Comparison of ENCODE assay signal across 10 mouse cellular contexts in the genomic region with DNA sequence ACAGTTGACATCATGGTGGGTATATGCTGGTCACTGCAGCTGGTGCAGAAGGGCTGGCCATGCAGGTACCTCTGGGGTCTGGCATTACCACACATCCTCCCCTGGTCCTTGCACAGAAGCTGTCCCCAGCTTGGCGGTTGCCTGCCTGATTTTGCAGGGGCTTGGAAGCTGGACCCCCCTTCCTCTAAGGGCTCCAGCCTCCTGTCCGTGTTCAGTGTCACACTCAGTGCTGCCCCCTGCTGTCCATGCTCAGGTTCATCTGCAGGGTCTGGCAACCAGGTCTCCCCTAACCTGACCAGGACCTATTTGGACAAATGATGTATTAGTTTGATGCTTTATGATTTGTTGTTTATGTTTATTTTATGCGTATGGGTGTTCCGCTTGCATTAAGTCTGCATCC. TPM values are rescaled to one million over a fixed set of nuclear protein-coding genes. Genes with fewer than 3 reads are reported as not detected.
DNase-seq lines count a peak whose midpoint lies in the region; ATAC-seq and TF ChIP-seq lines count a peak whose summit lies in the region.
"Had no signal": no experiment of that assay in that cellular context is flagged by ENCODE, and none has a peak within 500 bp of the region (broad histone marks: within the 10 kb centered on the region; RNA-seq: fewer than 3 reads in every experiment).

No protein-coding gene starts in this region.

- intact Hi-C loops in left cerebral cortex, adult 2 months (cut with DNase I): no loop called here

- H3K4me3 ChIP-seq in cerebellum, adult 2 months (replicated peaks; ENCODE audit: insufficient read depth, low read depth, low read length): no peak overlapping the region
- no peak overlapping the region for H3K4me3 ChIP-seq in left cerebral cortex, adult 2 months
- no peak overlapping the region for H3K4me3 ChIP-seq in small intestine, adult 2 months (ENCODE audit: low read depth, low read length)
- H3K4me3 ChIP-seq: stomach, embryonic 15.5 days had no signal

- H3K27ac ChIP-seq in cerebellum, adult 2 months (ENCODE audit: insufficient read depth, low read length): no peak overlapping the region
- H3K27ac ChIP-seq in left cerebral cortex, adult 2 months: no peak overlapping the region
- H3K27ac ChIP-seq in small intestine, adult 2 months (ENCODE audit: insufficient read depth, low read depth, low read length): no peak overlapping the region
- H3K27ac ChIP-seq: stomach, embryonic 15.5 days had no signal

- TF ChIP-seq POLR2A in cerebellum, adult 2 months (IDR thresholded peaks at IDR 0.05; ENCODE audit: borderline replicate concordance, insufficient read depth, low read length): no peak
- no peak for TF ChIP-seq POLR2A in small intestine, adult 2 months (IDR thresholded peaks at IDR 0.05; ENCODE audit: low read depth, low read length)

- peak; percentile 60; the same call in 1 of the 2 replicates for ATAC-seq in erythroid progenitor cell, adult 5-6 weeks (replicated peaks; ENCODE audit: low FRiP score, poor library complexity, severe bottlenecking)

- peaks cover 22% of the 10 kb centered on the region for H3K36me3 ChIP-seq in small intestine, adult 2 months (ENCODE audit: control insufficient read depth, insufficient read depth, low read length)

- WGBS in cerebellum, adult 2 months: 72% methylated on average over 4 of the region's 4 CpGs
- WGBS in small intestine, adult 2 months: 77% methylated on average over 4 of the region's 4 CpGs

- TF ChIP-seq CTCF in cerebellum, adult 2 months (IDR thresholded peaks at IDR 0.05; ENCODE audit: borderline replicate concordance, insufficient read depth, low read depth, low read length): peak; percentile 68
- peak; percentile 78 for TF ChIP-seq CTCF in left cerebral cortex, adult 2 months (IDR thresholded peaks at IDR 0.05)
- peak; percentile 54; the same call in 1 of the 2 replicates for TF ChIP-seq CTCF in small intestine, adult 2 months (IDR thresholded peaks at IDR 0.05; ENCODE audit: extremely low read depth, insufficient read length, insufficient replicate concordance, low read depth, low read length)

- peak in 1 of 2 experiments; percentile 43 for DNase-seq in cerebellum, adult 2 months
- DNase-seq in cerebellum, adult 11 months: no peak
- DNase-seq in left cerebral cortex, adult 2 months (ENCODE audit: extremely low spot score in 1 of 2, low spot score in 2 of 2): peak; percentile 46 to 49
- no peak for DNase-seq in left cerebral cortex, adult 11 months (ENCODE audit: low spot score)
- peak; percentile 22 to 23 for DNase-seq in adrenal gland, postnatal 4 days (ENCODE audit: low spot score in 2 of 2)
- DNase-seq in lung, adult 18-20 months: peak; percentile 24 to 43

- no peaks in the 10 kb centered on the region for H3K27me3 ChIP-seq in cerebellum, adult 2 months (ENCODE audit: control insufficient read depth, insufficient read depth, low read length)
- no peaks in the 10 kb centered on the region for H3K27me3 ChIP-seq in small intestine, adult 2 months (ENCODE audit: control insufficient read depth, insufficient read depth, low read length)
- H3K27me3 ChIP-seq: stomach, embryonic 15.5 days had no signal

- H3K4me1 ChIP-seq in cerebellum, adult 2 months (ENCODE audit: control insufficient read depth, insufficient read depth, low read length): no peaks in the 10 kb centered on the region
- H3K4me1 ChIP-seq in small intestine, adult 2 months (ENCODE audit: control insufficient read depth, insufficient read depth, insufficient read length, low read length): no peaks in the 10 kb centered on the region
- H3K4me1 ChIP-seq: stomach, embryonic 15.5 days had no signal

RNA-seq across cellular contexts. Expression of a gene that starts 15.2 kb away (rescaled TPM):
- 19.5 and 20.0 TPM in 2 replicates for polyA plus RNA-seq in cerebellum, adult 2 months (2012; rRNA removed)
- total RNA-seq in left cerebral cortex, adult 2 months (2021): 10 to 100 TPM; 10.7 to 12.1 TPM
- 10 to 100 TPM; 27.2 to 29.4 TPM for total RNA-seq in adrenal gland, postnatal 4 days (2021)
- total RNA-seq in erythroid progenitor cell, adult 5-6 weeks (2015; ENCODE audit: low replicate concordance): 14.8 and 18.9 TPM in 2 replicates
- 11.0 and 30.8 TPM in 2 replicates for total RNA-seq in erythroid progenitor cell, adult 5-6 weeks (2017; ENCODE audit: low replicate concordance)
- polyA plus RNA-seq in small intestine, adult 2 months (2012; rRNA removed): 0.23 and 1.4 TPM in 2 replicates

RNA-seq across cellular contexts. Expression of a gene that starts 15.2 kb away (rescaled TPM):
- polyA plus RNA-seq in cerebellum, adult 2 months (2012; rRNA removed): 18.7 and 20.4 TPM in 2 replicates
- 10 to 100 TPM; 21.1 to 22.9 TPM for total RNA-seq in left cerebral cortex, adult 2 months (2021)
- total RNA-seq in adrenal gland, postnatal 4 days (2021): 10 to 100 TPM; 15.3 to 18.5 TPM
- total RNA-seq in erythroid progenitor cell, adult 5-6 weeks (2015; ENCODE audit: low replicate concordance): 1.1 and 2.1 TPM in 2 replicates
- total RNA-seq in erythroid progenitor cell, adult 5-6 weeks (2017; ENCODE audit: low replicate concordance): 3.0 and 4.4 TPM in 2 replicates
- 5.4 and 8.1 TPM in 2 replicates for polyA plus RNA-seq in small intestine, adult 2 months (2012; rRNA removed)

RNA-seq across cellular contexts. Expression of a gene that starts 24.6 kb away (rescaled TPM):
- polyA plus RNA-seq in cerebellum, adult 2 months (2012; rRNA removed): 56.0 and 57.8 TPM in 2 replicates
- total RNA-seq in left cerebral cortex, adult 2 months (2021): 10 to 100 TPM; 30.1 to 34.1 TPM
- 10 to 100 TPM; 46.3 to 48.7 TPM for total RNA-seq in adrenal gland, postnatal 4 days (2021)
- total RNA-seq in erythroid progenitor cell, adult 5-6 weeks (2015; ENCODE audit: low replicate concordance): 39.3 and 63.3 TPM in 2 replicates
- 16.0 and 16.2 TPM in 2 replicates for total RNA-seq in erythroid progenitor cell, adult 5-6 weeks (2017; ENCODE audit: low replicate concordance)
- 9.6 and 19.7 TPM in 2 replicates for polyA plus RNA-seq in small intestine, adult 2 months (2012; rRNA removed)

RNA-seq across cellular contexts. Expression of a gene that starts 40.4 kb away (rescaled TPM):
- polyA plus RNA-seq in cerebellum, adult 2 months (2012; rRNA removed): 0.03 and 0.06 TPM in 2 replicates
- not detected for total RNA-seq in left cerebral cortex, adult 2 months (2021)
- total RNA-seq in adrenal gland, postnatal 4 days (2021): 10 to 100 TPM; 10.3 to 12.7 TPM
- total RNA-seq in erythroid progenitor cell, adult 5-6 weeks (2015; ENCODE audit: low replicate concordance): not detected in 2 replicates
- total RNA-seq in erythroid progenitor cell, adult 5-6 weeks (2017; ENCODE audit: low replicate concordance): not detected in 2 replicates
- polyA plus RNA-seq in small intestine, adult 2 months (2012; rRNA removed): not detected in 2 replicates
- total RNA-seq: left cerebral cortex, postnatal 10 days had no signal
- polyA plus RNA-seq: stomach, embryonic 15.5 days had no signal

Comparison
In these comparisons a context has a peak if more than half of its experiments do, and no peak if none do; other contexts are left out.
1. DNase-seq: peak in left cerebral cortex, adult 2 months (2 of 2), adrenal gland, postnatal 4 days (2 of 2) and lung, adult 18-20 months (2 of 2); none in cerebellum, adult 11 months (single experiment) and left cerebral cortex, adult 11 months (single experiment).
2. Peak in every context shown above with its lines, with median percentiles within 50 percentile points of each other: CTCF ChIP-seq.